Mouse (Mus musculus): ENCODE results near the gene Dcdc2a. TPM values are rescaled to one million over a fixed set of nuclear protein-coding genes. Genes with fewer than 3 reads are reported as not detected.

Dcdc2a gene
- polyA plus RNA-seq, 1 experiment from 2014 or later = 3.9 TPM

GRCm38 (mm10) chr13:25127806-25128205 lies 72.0 kb downstream of the Dcdc2a start:
- Histone ChIP-seq H3K27me3 (ENCODE audit: control insufficient read depth, insufficient read depth, low read depth, low read length) (no peaks in the 10 kb centered on the region), H3K27ac (ENCODE audit: low read length) (no peak overlapping the region), H3K9me3 (replicated peaks; ENCODE audit: control insufficient read depth, low read length, poor library complexity, severe bottlenecking) (no peaks in the 10 kb centered on the region), H3K4me1 (ENCODE audit: control insufficient read depth, insufficient read depth, low read length) (peaks cover 7% of the 10 kb centered on the region; the same call in 1 of the 2 replicates), H3K4me3 (ENCODE audit: low read depth, low read length) (no peak overlapping the region), H3K36me3 (ENCODE audit: control insufficient read depth, insufficient read depth, low read length) (no peaks in the 10 kb centered on the region), H3K4me2 (ENCODE audit: low read length) (no peak overlapping the region), H3K9ac (ENCODE audit: low read depth, low read length) (no peak overlapping the region)
- no peak for ATAC-seq
- WGBS = 88% methylated on average over 6 of the region's 6 CpGs

DNA sequence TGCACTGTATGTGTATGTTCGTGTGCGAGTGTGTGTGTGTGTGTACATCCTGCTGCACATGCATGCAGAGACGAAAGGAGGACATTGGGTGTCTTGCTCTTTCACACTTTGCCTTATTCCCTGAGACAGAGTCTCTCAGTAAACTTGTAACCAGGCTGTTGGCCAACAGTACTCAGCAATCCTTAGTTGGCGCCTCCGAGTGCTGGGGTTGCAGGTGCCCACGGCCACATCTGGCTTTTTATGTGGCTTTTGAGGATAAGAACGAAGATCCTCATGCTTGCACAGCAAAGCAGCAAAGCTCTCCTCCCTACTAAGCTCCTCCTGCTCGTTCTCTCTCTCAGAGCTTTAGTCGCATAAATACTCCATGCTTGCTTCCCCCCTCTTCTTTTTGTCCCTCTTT lies 73.0 kb downstream of the Dcdc2a start:
- Histone ChIP-seq H3K36me3 (ENCODE audit: control insufficient read depth, insufficient read depth, low read length) (no peaks in the 10 kb centered on the region), H3K9ac (ENCODE audit: low read depth, low read length) (no peak overlapping the region), H3K27me3 (ENCODE audit: control insufficient read depth, insufficient read depth, low read depth, low read length) (no peaks in the 10 kb centered on the region), H3K27ac (ENCODE audit: low read length) (no peak overlapping the region), H3K4me2 (ENCODE audit: low read length) (no peak overlapping the region), H3K9me3 (replicated peaks; ENCODE audit: control insufficient read depth, low read length, poor library complexity, severe bottlenecking) (no peaks in the 10 kb centered on the region), H3K4me1 (ENCODE audit: control insufficient read depth, insufficient read depth, low read length) (no peaks in the 10 kb centered on the region), H3K4me3 (ENCODE audit: low read depth, low read length) (no peak overlapping the region)
- WGBS = 87% methylated on average over 9 of the region's 9 CpGs
- ATAC-seq = no peak

- no peaks in the 10 kb centered on the region for H3K27me3 ChIP-seq (ENCODE audit: control insufficient read depth, insufficient read depth, low read depth, low read length)
- no peak overlapping the region for H3K4me2 ChIP-seq (ENCODE audit: low read length)
- ATAC-seq = no peak
- H3K36me3 ChIP-seq (ENCODE audit: control insufficient read depth, insufficient read depth, low read length) = no peaks in the 10 kb centered on the region
- no peaks in the 10 kb centered on the region for H3K9me3 ChIP-seq (replicated peaks; ENCODE audit: control insufficient read depth, low read length, poor library complexity, severe bottlenecking)
- H3K27ac ChIP-seq (ENCODE audit: low read length) = no peak overlapping the region
- WGBS = 89% methylated on average over 3 of the region's 3 CpGs
- no peak overlapping the region for H3K4me3 ChIP-seq (ENCODE audit: low read depth, low read length)
- H3K4me1 ChIP-seq (ENCODE audit: control insufficient read depth, insufficient read depth, low read length) = no peaks in the 10 kb centered on the region
- H3K9ac ChIP-seq (ENCODE audit: low read depth, low read length) = no peak overlapping the region
These were observed 87.3 kb downstream of the Dcdc2a start for GRCm38 (mm10) chr13:25143066-25143465.

DNA sequence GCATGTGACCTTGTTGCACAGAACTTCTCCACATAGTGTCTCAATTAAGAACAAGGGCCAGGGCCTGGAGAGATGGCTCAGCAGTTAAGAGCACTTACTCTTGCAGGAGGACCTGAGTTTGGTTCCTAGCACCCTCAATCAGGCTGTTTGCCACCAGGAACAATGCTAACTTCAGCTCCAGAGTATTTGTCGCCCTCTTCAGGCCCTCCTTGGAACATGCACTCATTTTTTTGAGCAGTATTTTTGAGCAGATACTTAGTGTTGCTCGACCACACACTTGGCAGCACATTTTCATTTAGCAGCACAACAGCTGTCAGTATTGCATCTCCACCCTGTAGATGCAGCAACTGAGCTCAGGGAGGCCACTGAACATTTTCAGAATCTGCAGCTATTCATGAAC lies 88.3 kb downstream of the Dcdc2a start:
- Histone ChIP-seq H3K4me1 (ENCODE audit: control insufficient read depth, insufficient read depth, low read length) (no peaks in the 10 kb centered on the region), H3K27ac (ENCODE audit: low read length) (no peak overlapping the region), H3K36me3 (ENCODE audit: control insufficient read depth, insufficient read depth, low read length) (no peaks in the 10 kb centered on the region), H3K27me3 (ENCODE audit: control insufficient read depth, insufficient read depth, low read depth, low read length) (no peaks in the 10 kb centered on the region), H3K4me3 (ENCODE audit: low read depth, low read length) (no peak overlapping the region), H3K4me2 (ENCODE audit: low read length) (no peak overlapping the region), H3K9me3 (replicated peaks; ENCODE audit: control insufficient read depth, low read length, poor library complexity, severe bottlenecking) (no peaks in the 10 kb centered on the region), H3K9ac (ENCODE audit: low read depth, low read length) (no peak overlapping the region)
- ATAC-seq = no peak
- WGBS = 69% methylated on average over 2 of the region's 2 CpGs

DNA sequence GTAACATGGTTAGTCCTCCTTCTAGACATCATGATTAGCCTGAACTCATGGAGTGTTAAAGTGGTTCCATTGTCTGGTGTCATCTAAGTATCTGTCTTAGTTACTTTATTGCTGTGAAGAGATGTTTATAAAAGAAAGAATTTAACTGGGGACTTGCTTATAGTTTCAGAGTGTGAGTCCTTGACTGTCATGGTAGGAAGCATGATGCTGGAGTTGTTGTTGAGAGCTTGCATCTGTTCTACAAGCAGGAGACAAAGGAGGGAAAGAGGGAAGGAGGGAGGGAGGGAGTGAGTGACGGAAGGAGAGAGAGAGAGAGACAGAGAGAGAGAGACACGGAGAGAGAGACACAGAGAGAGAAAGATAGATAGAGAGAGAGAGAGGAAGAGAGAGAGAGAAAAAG lies 90.4 kb downstream of the Dcdc2a start:
- WGBS = 80% methylated on average over 2 of the region's 2 CpGs

DNA sequence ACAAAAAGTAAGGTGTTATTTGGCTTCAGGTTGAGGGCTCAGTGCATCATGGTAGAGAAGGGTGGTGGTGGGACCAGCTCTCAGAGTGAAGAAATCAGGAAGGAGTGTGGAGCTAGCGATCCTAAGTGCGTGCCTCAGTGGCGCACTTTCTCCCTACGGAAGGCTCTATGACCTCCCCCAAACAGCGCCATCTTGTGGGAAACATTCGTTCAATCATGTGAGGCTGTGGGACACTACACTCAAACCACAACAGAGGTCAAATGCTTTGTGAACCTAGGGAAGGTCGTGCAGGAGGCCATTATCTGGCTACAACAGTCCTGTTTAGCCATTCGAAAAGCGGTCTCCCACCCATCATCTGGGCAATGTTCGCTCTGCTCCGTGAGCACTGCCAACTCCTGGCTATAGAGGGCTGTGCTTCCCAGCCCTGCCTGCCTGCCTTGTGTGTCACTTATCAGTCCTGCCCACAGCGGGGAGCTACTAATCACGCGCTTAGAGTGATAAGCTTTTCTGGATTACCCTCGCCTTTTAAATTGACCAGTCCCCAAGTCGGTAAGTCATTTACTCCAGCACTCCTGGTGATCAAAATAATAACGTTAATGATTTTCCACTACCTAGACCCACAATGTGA lies 94.5 kb downstream of the Dcdc2a start:
- Histone ChIP-seq H3K4me2 (ENCODE audit: low read length) (peak overlapping the region; percentile 15; the same call in 1 of the 2 replicates), H3K4me3 (ENCODE audit: low read depth, low read length) (no peak overlapping the region)
- 0 out of 2 replicates have a peak, but pooled peaks have one; percentile 39 for ATAC-seq

More for the DNA sequence above, 90.4 kb downstream of the Dcdc2a start:
- Histone ChIP-seq H3K4me2 (ENCODE audit: low read length) (no peak overlapping the region), H3K4me1 (ENCODE audit: control insufficient read depth, insufficient read depth, low read length) (no peaks in the 10 kb centered on the region), H3K9me3 (replicated peaks; ENCODE audit: control insufficient read depth, low read length, poor library complexity, severe bottlenecking) (no peaks in the 10 kb centered on the region), H3K36me3 (ENCODE audit: control insufficient read depth, insufficient read depth, low read length) (no peaks in the 10 kb centered on the region), H3K27ac (ENCODE audit: low read length) (no peak overlapping the region), H3K9ac (ENCODE audit: low read depth, low read length) (no peak overlapping the region), H3K27me3 (ENCODE audit: control insufficient read depth, insufficient read depth, low read depth, low read length) (no peaks in the 10 kb centered on the region), H3K4me3 (ENCODE audit: low read depth, low read length) (no peak overlapping the region)
- no peak for ATAC-seq

GRCm38 (mm10) chr13:25150861-25151260 lies 95.1 kb downstream of the Dcdc2a start:
- Histone ChIP-seq H3K4me1 (ENCODE audit: control insufficient read depth, insufficient read depth, low read length) (no peaks in the 10 kb centered on the region), H3K27ac (ENCODE audit: low read length) (no peak overlapping the region), H3K9ac (ENCODE audit: low read depth, low read length) (no peak overlapping the region), H3K36me3 (ENCODE audit: control insufficient read depth, insufficient read depth, low read length) (no peaks in the 10 kb centered on the region), H3K27me3 (ENCODE audit: control insufficient read depth, insufficient read depth, low read depth, low read length) (no peaks in the 10 kb centered on the region; the same call in 1 of the 2 replicates), H3K4me3 (ENCODE audit: low read depth, low read length) (no peak overlapping the region), H3K4me2 (ENCODE audit: low read length) (no peak overlapping the region), H3K9me3 (replicated peaks; ENCODE audit: control insufficient read depth, low read length, poor library complexity, severe bottlenecking) (no peaks in the 10 kb centered on the region)
- ATAC-seq = no peak
- 26% methylated on average over 4 of the region's 4 CpGs for WGBS

More for the DNA sequence above, 94.5 kb downstream of the Dcdc2a start:
- no peak overlapping the region for H3K9ac ChIP-seq (ENCODE audit: low read depth, low read length)
- no peaks in the 10 kb centered on the region for H3K4me1 ChIP-seq (ENCODE audit: control insufficient read depth, insufficient read depth, low read length)
- no peaks in the 10 kb centered on the region for H3K9me3 ChIP-seq (replicated peaks; ENCODE audit: control insufficient read depth, low read length, poor library complexity, severe bottlenecking)
- no peak overlapping the region for H3K27ac ChIP-seq (ENCODE audit: low read length)
- 21% methylated on average over 17 of the region's 17 CpGs for WGBS
- no peaks in the 10 kb centered on the region; the same call in 1 of the 2 replicates for H3K27me3 ChIP-seq (ENCODE audit: control insufficient read depth, insufficient read depth, low read depth, low read length)
- no peaks in the 10 kb centered on the region for H3K36me3 ChIP-seq (ENCODE audit: control insufficient read depth, insufficient read depth, low read length)

- Histone ChIP-seq H3K4me1 (ENCODE audit: control insufficient read depth, insufficient read depth, low read length) (no peaks in the 10 kb centered on the region), H3K36me3 (ENCODE audit: control insufficient read depth, insufficient read depth, low read length) (no peaks in the 10 kb centered on the region), H3K9me3 (replicated peaks; ENCODE audit: control insufficient read depth, low read length, poor library complexity, severe bottlenecking) (no peaks in the 10 kb centered on the region), H3K4me2 (ENCODE audit: low read length) (no peak overlapping the region), H3K27me3 (ENCODE audit: control insufficient read depth, insufficient read depth, low read depth, low read length) (no peaks in the 10 kb centered on the region), H3K4me3 (ENCODE audit: low read depth, low read length) (no peak overlapping the region), H3K9ac (ENCODE audit: low read depth, low read length) (no peak overlapping the region), H3K27ac (ENCODE audit: low read length) (no peak overlapping the region)
- no peak for ATAC-seq
- 58% methylated on average over 2 of the region's 2 CpGs for WGBS
These were observed 104.1 kb downstream of the Dcdc2a start for GRCm38 (mm10) chr13:25159917-25160316.

DNA sequence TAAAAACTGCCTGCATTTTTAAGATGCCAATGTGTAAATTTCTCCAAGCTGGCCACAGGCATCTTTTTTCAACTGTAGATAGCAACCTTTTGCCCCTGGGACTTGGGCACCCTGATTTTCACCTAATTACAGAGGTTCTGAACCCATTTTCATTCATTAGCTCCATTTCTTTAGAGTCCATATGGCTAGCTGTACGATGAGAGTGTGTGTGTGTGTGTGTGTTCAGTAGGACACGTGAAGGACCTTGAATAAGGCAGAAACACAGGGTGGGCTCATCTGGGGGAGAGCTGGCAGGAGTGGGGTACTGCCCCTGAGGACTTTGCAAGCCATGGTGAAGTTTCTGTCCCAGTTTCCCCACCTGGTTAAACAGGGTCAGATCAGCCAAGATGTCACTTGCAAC lies 105.0 kb downstream of the Dcdc2a start:
- Histone ChIP-seq H3K27ac (ENCODE audit: low read length) (no peak overlapping the region), H3K4me1 (ENCODE audit: control insufficient read depth, insufficient read depth, low read length) (no peaks in the 10 kb centered on the region), H3K4me3 (ENCODE audit: low read depth, low read length) (no peak overlapping the region), H3K27me3 (ENCODE audit: control insufficient read depth, insufficient read depth, low read depth, low read length) (no peaks in the 10 kb centered on the region), H3K4me2 (ENCODE audit: low read length) (no peak overlapping the region), H3K9ac (ENCODE audit: low read depth, low read length) (no peak overlapping the region), H3K36me3 (ENCODE audit: control insufficient read depth, insufficient read depth, low read length) (no peaks in the 10 kb centered on the region), H3K9me3 (replicated peaks; ENCODE audit: control insufficient read depth, low read length, poor library complexity, severe bottlenecking) (no peaks in the 10 kb centered on the region)
- WGBS = 47% methylated on average over 2 of the region's 2 CpGs
- ATAC-seq = no peak

Measured in midbrain, embryonic 16.5 days (tissue).